Mouse (Mus musculus) skeletal muscle tissue, postnatal 0 days (tissue): ENCODE results near the gene Slc22a22. TPM values are rescaled to one million over a fixed set of nuclear protein-coding genes. Genes with fewer than 3 reads are reported as not detected.

Experiments
- polyA plus RNA-seq: library from polyadenylated mRNA; unstranded; fragments of >200 nt; fragmentation: Nextera tagmentation; extraction: Ambion mirVana; gene quantifications from 2 replicates; pipeline ENCODE4 v1.2.1, GENCODE M21; 2015

Slc22a22 gene
- 0.10 TPM in 1 of 2 replicates, not detected in the other for polyA plus RNA-seq

DNA sequence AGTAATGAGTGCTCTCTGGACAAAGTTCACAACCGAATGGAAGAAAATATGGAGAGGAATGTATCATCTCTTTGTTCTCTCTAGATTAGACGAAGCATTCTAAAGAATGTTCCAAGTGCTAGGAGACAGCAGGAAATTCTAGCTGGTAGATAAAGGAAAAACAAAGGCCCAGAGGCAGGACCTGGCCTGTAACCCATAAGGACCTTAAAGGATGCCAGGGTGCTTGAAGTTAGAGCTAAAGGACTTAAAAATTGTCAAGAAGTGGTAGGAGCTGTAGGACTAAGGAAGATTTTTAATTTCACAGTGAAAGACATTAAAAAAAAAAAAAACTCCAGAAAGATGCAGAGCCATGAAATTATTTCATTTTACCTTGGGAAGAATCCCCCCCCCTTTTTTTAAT, at the start of gene Slc22a22:
TSS of gene Slc22a22 (minus strand) at position 101 of the 400 bp plus-strand sequence.

